Mouse (Mus musculus): ENCODE results near the gene Zg16.

Gene Zg16

GRCm38 (mm10) chr7:127066317-127066716, 20.8 kb downstream of the Zg16 start:
- DNase-seq, result no peak

GRCm38 (mm10) chr7:127065538-127065937, 21.6 kb downstream of the Zg16 start:
- DNase-seq, result no peak

- no peak for DNase-seq
These were observed 32.0 kb downstream of the Zg16 start for GRCm38 (mm10) chr7:127055026-127055585.

- DNase-seq, result peak; percentile 85
These were observed 45.1 kb downstream of the Zg16 start, which contains the start of gene Kif22 for GRCm38 (mm10) chr7:127041851-127042672. TSS of gene Kif22 (minus strand) at chr7:127042471.

- no peak for DNase-seq
These were observed 55.9 kb downstream of the Zg16 start for GRCm38 (mm10) chr7:127031244-127031643.

GRCm38 (mm10) chr7:127030172-127030571, 57.0 kb downstream of the Zg16 start:
- DNase-seq, result no peak

GRCm38 (mm10) chr7:127027885-127028284, 59.2 kb downstream of the Zg16 start:
- no peak for DNase-seq

GRCm38 (mm10) chr7:127026984-127027726, 60.0 kb downstream of the Zg16 start, which contains the start of gene Maz:
TSS of gene Maz (minus strand) at chr7:127027037.
- peak; percentile 100 for DNase-seq

GRCm38 (mm10) chr7:127026616-127026983, 60.5 kb downstream of the Zg16 start:
- DNase-seq, result no peak

- DNase-seq, result peak; percentile 84
These were observed 60.9 kb downstream of the Zg16 start for GRCm38 (mm10) chr7:127026161-127026600.

- no peak for DNase-seq
These were observed 61.5 kb downstream of the Zg16 start for GRCm38 (mm10) chr7:127025556-127026160.

GRCm38 (mm10) chr7:127024755-127025555, 62.2 kb downstream of the Zg16 start:
- DNase-seq, result peak; percentile 84

GRCm38 (mm10) chr7:127023896-127024690, 63.0 kb downstream of the Zg16 start:
- no peak for DNase-seq

GRCm38 (mm10) chr7:127023272-127023691, 63.8 kb downstream of the Zg16 start:
- DNase-seq, result peak; percentile 60

- peak; percentile 44 for DNase-seq
These were observed 64.4 kb downstream of the Zg16 start for GRCm38 (mm10) chr7:127022528-127023271.

GRCm38 (mm10) chr7:127021563-127022527, 65.3 kb downstream of the Zg16 start:
- DNase-seq, result no peak

GRCm38 (mm10) chr7:127020901-127021562, 66.1 kb downstream of the Zg16 start, which contains the start of the genes Gm42742 and Prrt2:
TSS of gene Gm42742 (minus strand) at chr7:127021097.
TSS of gene Prrt2 (minus strand) at chr7:127021211.
- peak; percentile 70 for DNase-seq

- no peak for DNase-seq
These were observed 66.6 kb downstream of the Zg16 start for GRCm38 (mm10) chr7:127020491-127020890.

- peak; percentile 50 for DNase-seq
These were observed 67.1 kb downstream of the Zg16 start for GRCm38 (mm10) chr7:127020031-127020430.

All from cerebellum, adult 11 months (tissue).